In the genomic region with DNA sequence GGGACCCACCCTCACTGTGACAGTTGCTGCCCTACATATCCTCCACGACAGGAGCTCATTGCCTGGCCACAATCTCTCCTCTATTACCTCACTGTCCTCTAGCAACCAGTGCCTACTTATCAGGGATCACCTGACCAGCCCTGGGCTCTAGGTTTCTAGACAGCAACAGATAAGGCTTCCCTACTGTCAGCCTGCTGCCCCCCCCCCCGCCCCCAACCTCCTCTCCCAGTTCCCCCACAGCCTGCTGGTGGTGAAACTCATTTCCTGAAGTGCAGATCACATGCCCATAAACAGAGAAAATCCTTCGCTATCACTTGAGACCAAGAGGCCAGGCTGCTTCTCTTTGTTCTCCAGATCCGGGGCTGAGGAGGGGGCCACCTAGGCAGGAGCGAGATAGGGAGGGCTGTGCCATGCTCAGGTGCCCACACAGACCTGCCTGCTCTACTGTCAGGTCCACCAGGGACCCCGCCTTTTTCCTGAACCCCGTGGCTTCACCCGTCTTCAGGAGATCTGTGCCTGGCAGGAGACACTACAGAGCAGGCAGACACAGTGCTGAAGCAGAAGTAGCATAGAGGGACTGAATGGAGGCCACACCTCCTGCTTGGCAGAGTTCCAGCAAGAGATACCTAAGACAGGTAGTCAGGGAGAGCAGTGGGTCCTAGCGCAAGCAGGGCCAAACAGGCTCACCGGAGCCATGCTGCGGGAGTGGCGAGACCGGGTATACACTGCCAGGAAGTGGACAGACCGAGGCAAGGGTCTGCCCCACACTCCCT, we compare ENCODE assay signal across 10 mouse cellular contexts. TPM values are rescaled to one million over a fixed set of nuclear protein-coding genes. Genes with fewer than 3 reads are reported as not detected.
DNase-seq lines count a peak whose midpoint lies in the region; ATAC-seq and TF ChIP-seq lines count a peak whose summit lies in the region.
"Had no signal": no experiment of that assay in that cellular context is flagged by ENCODE, and none has a peak within 500 bp of the region (broad histone marks: within the 10 kb centered on the region; RNA-seq: fewer than 3 reads in every experiment).

No protein-coding gene starts in this region.

- H3K9ac ChIP-seq in heart, embryonic 11.5 days (ENCODE audit: low read depth, low read length), result no peak overlapping the region; the same call in 1 of the 2 replicates
- H3K9ac ChIP-seq in lung, embryonic 15.5 days, result no peak overlapping the region
- H3K9ac ChIP-seq in intestine, embryonic 15.5 days, result no peak overlapping the region
- H3K9ac ChIP-seq in stomach, embryonic 14.5 days (replicated peaks; ENCODE audit: low read depth, low read length), result no peak overlapping the region

- H3K9me3 ChIP-seq in heart, embryonic 11.5 days (replicated peaks; ENCODE audit: control insufficient read depth, low read length), result no peaks in the 10 kb centered on the region
- no peaks in the 10 kb centered on the region for H3K9me3 ChIP-seq in lung, embryonic 15.5 days
- H3K9me3 ChIP-seq in intestine, embryonic 15.5 days, result no peaks in the 10 kb centered on the region
- H3K9me3 ChIP-seq in stomach, embryonic 14.5 days (ENCODE audit: control insufficient read depth, low read depth, low read length), result no peaks in the 10 kb centered on the region

- intact Hi-C loops in left cerebral cortex, postnatal 25 days (cut with DNase I), result no loop called here

- peak overlapping the region; percentile 38; the same call in 1 of the 2 replicates for H3K4me2 ChIP-seq in heart, embryonic 11.5 days
- no peak overlapping the region for H3K4me2 ChIP-seq in lung, embryonic 15.5 days
- H3K4me2 ChIP-seq in intestine, embryonic 15.5 days (replicated peaks), result peak overlapping the region; percentile 48
- no peak overlapping the region for H3K4me2 ChIP-seq in stomach, embryonic 14.5 days (replicated peaks; ENCODE audit: low read depth, low read length)

- ATAC-seq in heart, embryonic 11.5 days (replicated peaks; ENCODE audit: insufficient number of reproducible peaks, low FRiP score, low TSS enrichment), result peak; percentile 14; the same call in 1 of the 2 replicates
- peak; percentile 33; the same call in 1 of the 2 replicates for ATAC-seq in lung, embryonic 15.5 days (ENCODE audit: borderline replicate concordance, extremely low read depth, low FRiP score, low TSS enrichment)
- peak; percentile 89 for ATAC-seq in intestine, embryonic 15.5 days
- peak; percentile 43; the same call in 1 of the 2 replicates for ATAC-seq in stomach, embryonic 14.5 days (ENCODE audit: insufficient number of reproducible peaks, insufficient read depth, low FRiP score, low read depth)

- no peak for DNase-seq in heart, postnatal 4 days
- DNase-seq in lung, adult 2 months, result no peak
- DNase-seq in left cerebral cortex, postnatal 25 days (ENCODE audit: low spot score in 2 of 2), result no peak
- DNase-seq in left cerebral cortex, adult 11 months (ENCODE audit: low spot score), result no peak
- DNase-seq: gastrocnemius, postnatal 36 days; kidney, postnatal 36 days had no signal

- 48% methylated on average over 14 of the region's 14 CpGs for WGBS in heart, embryonic 11.5 days (ENCODE audit: insufficient replicate concordance)
- WGBS in lung, embryonic 15.5 days, result 40% methylated on average over 14 of the region's 14 CpGs
- 38% methylated on average over 14 of the region's 14 CpGs for WGBS in lung, adult 2 months
- 39% methylated on average over 14 of the region's 14 CpGs for WGBS in intestine, embryonic 15.5 days
- whole genome bisulfite sequencing in stomach, embryonic 14.5 days, result 66% methylated on average over 13 of the region's 14 CpGs

- TF ChIP-seq POLR2A in lung, adult 2 months (IDR thresholded peaks at IDR 0.05; ENCODE audit: borderline replicate concordance, extremely low read depth, low read depth, low read length), result no peak

- no peak overlapping the region for H3K4me3 ChIP-seq in heart, embryonic 11.5 days (ENCODE audit: low read depth, low read length)
- no peak overlapping the region for H3K4me3 ChIP-seq in lung, embryonic 15.5 days
- H3K4me3 ChIP-seq in lung, adult 2 months (replicated peaks; ENCODE audit: extremely low read depth, low read depth, low read length), result no peak overlapping the region
- no peak overlapping the region for H3K4me3 ChIP-seq in intestine, embryonic 15.5 days (replicated peaks)
- no peak overlapping the region for H3K4me3 ChIP-seq in stomach, embryonic 14.5 days (ENCODE audit: low read depth, low read length)

- peaks cover 12% of the 10 kb centered on the region for H3K4me1 ChIP-seq in heart, embryonic 11.5 days (ENCODE audit: control insufficient read depth, insufficient read depth, low read length)
- peaks cover 10% of the 10 kb centered on the region for H3K4me1 ChIP-seq in lung, embryonic 15.5 days
- H3K4me1 ChIP-seq in lung, adult 2 months (ENCODE audit: control insufficient read depth, insufficient read depth, low read length), result no peaks in the 10 kb centered on the region
- peaks cover 11% of the 10 kb centered on the region for H3K4me1 ChIP-seq in intestine, embryonic 15.5 days (replicated peaks)
- H3K4me1 ChIP-seq in stomach, embryonic 14.5 days (ENCODE audit: control insufficient read depth, insufficient read depth, low read length), result 0 out of 2 replicates have a peak, but pooled peaks cover 4% of the 10 kb centered on the region

- peaks cover 8% of the 10 kb centered on the region; the same call in 1 of the 2 replicates for H3K27me3 ChIP-seq in heart, embryonic 11.5 days (ENCODE audit: control insufficient read depth, insufficient read depth, low read length)
- no peaks in the 10 kb centered on the region for H3K27me3 ChIP-seq in lung, embryonic 15.5 days
- H3K27me3 ChIP-seq in intestine, embryonic 15.5 days (replicated peaks), result no peaks in the 10 kb centered on the region
- H3K27me3 ChIP-seq in stomach, embryonic 14.5 days (ENCODE audit: control insufficient read depth, insufficient read depth, low read length), result no peaks in the 10 kb centered on the region

- no peak overlapping the region for H3K27ac ChIP-seq in heart, embryonic 11.5 days (ENCODE audit: low read depth, low read length)
- H3K27ac ChIP-seq in lung, embryonic 15.5 days, result no peak overlapping the region
- H3K27ac ChIP-seq in intestine, embryonic 15.5 days, result peak overlapping the region; percentile 51; the same call in 1 of the 2 replicates
- H3K27ac ChIP-seq in stomach, embryonic 14.5 days (ENCODE audit: low read length), result no peak overlapping the region

- no peak for TF ChIP-seq CTCF in lung, adult 2 months (IDR thresholded peaks at IDR 0.05; ENCODE audit: insufficient read depth, low read length)

- no peaks in the 10 kb centered on the region for H3K36me3 ChIP-seq in heart, embryonic 11.5 days (ENCODE audit: control insufficient read depth, insufficient read depth, low read length)
- no peaks in the 10 kb centered on the region for H3K36me3 ChIP-seq in lung, embryonic 15.5 days
- H3K36me3 ChIP-seq in intestine, embryonic 15.5 days, result no peaks in the 10 kb centered on the region
- no peaks in the 10 kb centered on the region for H3K36me3 ChIP-seq in stomach, embryonic 14.5 days (ENCODE audit: control insufficient read depth, insufficient read depth, low read length)

RNA-seq across cellular contexts. Expression of a gene that starts 20.9 kb away (rescaled TPM):
- polyA plus RNA-seq in heart, embryonic 11.5 days (2014; fragmentation: Nextera tagmentation; extraction: Ambion mirVana), result 2.1 and 2.7 TPM in 2 replicates
- total RNA-seq in heart, postnatal 4 days (2021), result 1 to 10 TPM in 1 of 2 experiments, under 1 TPM in 1; 0.83 to 1.4 TPM
- polyA plus RNA-seq in lung, embryonic 15.5 days (2015; fragmentation: Nextera tagmentation; extraction: Ambion mirVana), result 2.9 and 3.0 TPM in 2 replicates
- polyA plus RNA-seq in lung, adult 2 months (2012; rRNA removed), result 3.0 and 4.6 TPM in 2 replicates
- polyA plus RNA-seq in intestine, embryonic 15.5 days (2015; fragmentation: Nextera tagmentation; extraction: Ambion mirVana), result 3.5 and 3.6 TPM in 2 replicates
- polyA plus RNA-seq in stomach, embryonic 14.5 days (2014; fragmentation: Nextera tagmentation; extraction: Ambion mirVana), result 4.8 and 6.1 TPM in 2 replicates
- 100 to 1,000 TPM; 124 to 133 TPM for total RNA-seq in left cerebral cortex, postnatal 25 days (2021)

RNA-seq across cellular contexts. Expression of a gene that starts 44.5 kb away (rescaled TPM):
- not detected in 2 replicates for polyA plus RNA-seq in heart, embryonic 11.5 days (2014; fragmentation: Nextera tagmentation; extraction: Ambion mirVana)
- not detected for total RNA-seq in heart, postnatal 4 days (2021)
- polyA plus RNA-seq in lung, embryonic 15.5 days (2015; fragmentation: Nextera tagmentation; extraction: Ambion mirVana), result 0.96 and 2.1 TPM in 2 replicates
- polyA plus RNA-seq in lung, adult 2 months (2012; rRNA removed), result 3.3 and 6.1 TPM in 2 replicates
- polyA plus RNA-seq in intestine, embryonic 15.5 days (2015; fragmentation: Nextera tagmentation; extraction: Ambion mirVana), result not detected in 2 replicates
- polyA plus RNA-seq in stomach, embryonic 14.5 days (2014; fragmentation: Nextera tagmentation; extraction: Ambion mirVana), result not detected in 2 replicates
- total RNA-seq in left cerebral cortex, postnatal 25 days (2021), result under 1 TPM; 0.25 to 0.55 TPM
- total RNA-seq: gastrocnemius, postnatal 36 days had no signal

RNA-seq across cellular contexts. Expression of a gene that starts 49.0 kb away (rescaled TPM):
- polyA plus RNA-seq in heart, embryonic 11.5 days (2014; fragmentation: Nextera tagmentation; extraction: Ambion mirVana), result 4.1 and 5.2 TPM in 2 replicates
- 1 to 10 TPM; 1.7 to 1.8 TPM for total RNA-seq in heart, postnatal 4 days (2021)
- 11.0 and 13.1 TPM in 2 replicates for polyA plus RNA-seq in lung, embryonic 15.5 days (2015; fragmentation: Nextera tagmentation; extraction: Ambion mirVana)
- 13.4 and 19.3 TPM in 2 replicates for polyA plus RNA-seq in lung, adult 2 months (2012; rRNA removed)
- polyA plus RNA-seq in intestine, embryonic 15.5 days (2015; fragmentation: Nextera tagmentation; extraction: Ambion mirVana), result 5.6 and 7.0 TPM in 2 replicates
- 10.3 and 12.6 TPM in 2 replicates for polyA plus RNA-seq in stomach, embryonic 14.5 days (2014; fragmentation: Nextera tagmentation; extraction: Ambion mirVana)
- total RNA-seq in left cerebral cortex, postnatal 25 days (2021), result 10 to 100 TPM; 29.3 to 35.7 TPM

Comparison
In these comparisons a context has a peak if more than half of its experiments do, and no peak if none do; other contexts are left out.
1. ATAC-seq: peak in every context shown above with its lines; median percentile 89 in intestine, embryonic 15.5 days; 43 in stomach, embryonic 14.5 days; 33 in lung, embryonic 15.5 days; 14 in heart, embryonic 11.5 days.
2. H3K4me2 ChIP-seq: peak in heart, embryonic 11.5 days (single experiment) and intestine, embryonic 15.5 days (single experiment); none in lung, embryonic 15.5 days (single experiment) and stomach, embryonic 14.5 days (single experiment).